Mouse (Mus musculus): ENCODE measurements around the gene Chst14. TPM values are rescaled to one million over a fixed set of nuclear protein-coding genes. Genes with fewer than 3 reads are reported as not detected.

The Chst14 gene
- polyA plus RNA-seq, 1 experiment from 2014 or later, result 21.0 TPM

DNA sequence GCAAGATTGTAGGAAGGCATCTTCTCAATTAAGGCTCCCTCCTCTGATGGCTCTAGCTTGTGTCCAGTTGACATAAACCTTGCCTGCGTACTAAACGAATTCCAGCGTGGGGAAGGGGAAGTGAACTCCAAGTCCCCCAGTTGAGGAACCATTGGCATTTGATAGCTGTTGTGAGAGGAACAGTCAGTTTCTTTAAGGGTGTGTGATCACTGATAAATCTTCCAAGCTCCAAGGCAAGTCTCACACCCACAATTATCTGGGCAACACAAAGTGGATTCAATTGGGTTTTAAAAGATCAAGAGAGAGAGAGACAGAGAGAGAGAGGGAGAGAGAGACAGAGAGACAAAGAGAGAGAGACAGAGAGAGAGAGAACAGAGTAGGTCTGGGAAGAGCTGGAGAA is 23.4 kb downstream of the Chst14 start:
- H3K4me1 ChIP-seq (replicated peaks), result no peaks in the 10 kb centered on the region
- no peak overlapping the region for H3K4me3 ChIP-seq (replicated peaks)
- H3K27me3 ChIP-seq (replicated peaks), result no peaks in the 10 kb centered on the region
- H3K27ac ChIP-seq, result no peak overlapping the region
- no peak for ATAC-seq
- H3K4me2 ChIP-seq (replicated peaks), result no peak overlapping the region
- H3K9me3 ChIP-seq, result no peaks in the 10 kb centered on the region
- H3K9ac ChIP-seq, result no peak overlapping the region
- WGBS, result 60% methylated on average over 3 of the region's 3 CpGs
- no peaks in the 10 kb centered on the region for H3K36me3 ChIP-seq

GRCm38 (mm10) chr2:118956497-118956896 is 30.2 kb downstream of the Chst14 start:
- Histone ChIP-seq H3K9me3 (no peaks in the 10 kb centered on the region), H3K27me3 (replicated peaks) (no peaks in the 10 kb centered on the region), H3K27ac (no peak overlapping the region), H3K4me3 (replicated peaks) (no peak overlapping the region), H3K9ac (no peak overlapping the region), H3K36me3 (no peaks in the 10 kb centered on the region), H3K4me1 (replicated peaks) (no peaks in the 10 kb centered on the region), H3K4me2 (replicated peaks) (no peak overlapping the region)
- 50% methylated on average over 5 of the region's 5 CpGs for WGBS
- ATAC-seq, result no peak

- H3K27ac ChIP-seq, result no peak overlapping the region
- H3K9ac ChIP-seq, result no peak overlapping the region
- H3K4me1 ChIP-seq (replicated peaks), result no peaks in the 10 kb centered on the region
- ATAC-seq, result no peak
- H3K4me3 ChIP-seq (replicated peaks), result no peak overlapping the region
- no peak overlapping the region for H3K4me2 ChIP-seq (replicated peaks)
- H3K9me3 ChIP-seq, result no peaks in the 10 kb centered on the region
- no peaks in the 10 kb centered on the region for H3K27me3 ChIP-seq (replicated peaks)
- H3K36me3 ChIP-seq, result no peaks in the 10 kb centered on the region
- 20% methylated on average over 2 of the region's 2 CpGs for WGBS
These were observed 33.3 kb downstream of the Chst14 start for GRCm38 (mm10) chr2:118959644-118960043.

GRCm38 (mm10) chr2:118960413-118960812 is 34.1 kb downstream of the Chst14 start:
- Histone ChIP-seq H3K36me3 (no peaks in the 10 kb centered on the region), H3K4me3 (replicated peaks) (no peak overlapping the region), H3K4me2 (replicated peaks) (no peak overlapping the region), H3K9me3 (no peaks in the 10 kb centered on the region), H3K4me1 (replicated peaks) (no peaks in the 10 kb centered on the region), H3K9ac (no peak overlapping the region), H3K27ac (no peak overlapping the region), H3K27me3 (replicated peaks) (no peaks in the 10 kb centered on the region)
- no peak for ATAC-seq
- WGBS, result 75% methylated on average over 2 of the region's 2 CpGs

GRCm38 (mm10) chr2:118961546-118961945 is 35.2 kb downstream of the Chst14 start:
- Histone ChIP-seq H3K9me3 (no peaks in the 10 kb centered on the region), H3K4me3 (replicated peaks) (no peak overlapping the region), H3K27ac (no peak overlapping the region), H3K27me3 (replicated peaks) (no peaks in the 10 kb centered on the region), H3K36me3 (no peaks in the 10 kb centered on the region), H3K9ac (no peak overlapping the region), H3K4me2 (replicated peaks) (no peak overlapping the region), H3K4me1 (replicated peaks) (no peaks in the 10 kb centered on the region)
- no peak for ATAC-seq
- 43% methylated on average over 2 of the region's 2 CpGs for WGBS

DNA sequence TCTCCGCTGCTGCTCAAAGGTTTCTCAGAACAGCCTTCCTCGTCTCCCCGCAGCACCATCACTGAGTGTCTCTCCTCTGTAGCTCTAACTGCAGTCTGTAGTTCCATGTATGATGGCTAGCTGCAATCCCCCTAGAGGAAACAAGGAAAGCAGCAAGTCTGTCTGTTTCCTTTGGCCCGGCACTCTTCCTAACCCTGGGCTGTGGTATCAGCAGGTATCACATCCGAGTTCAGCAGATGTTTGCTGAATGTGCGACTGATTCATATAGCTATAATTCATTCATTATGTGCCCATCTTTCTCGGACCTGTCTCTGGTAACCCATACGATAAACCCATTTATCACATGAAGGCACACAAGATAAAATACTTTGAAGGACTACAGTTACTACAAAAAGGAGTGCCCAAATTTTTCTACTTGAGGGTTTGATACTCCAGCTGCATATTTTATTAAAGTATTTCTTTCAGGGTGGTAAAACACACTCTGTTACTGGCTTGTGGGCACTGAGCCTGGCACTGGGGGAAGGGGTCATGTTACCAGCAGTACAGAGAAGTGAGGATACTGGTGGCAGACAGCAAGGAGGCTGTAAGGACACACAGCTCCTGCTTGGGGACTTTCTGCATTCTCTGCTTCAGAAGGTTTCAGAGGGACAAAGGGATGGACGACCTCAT is 36.8 kb downstream of the Chst14 start:
- no peak overlapping the region for H3K9ac ChIP-seq
- no peak for ATAC-seq
- no peak overlapping the region for H3K27ac ChIP-seq
- H3K36me3 ChIP-seq, result no peaks in the 10 kb centered on the region
- no peaks in the 10 kb centered on the region for H3K27me3 ChIP-seq (replicated peaks)
- H3K4me3 ChIP-seq (replicated peaks), result no peak overlapping the region
- WGBS, result 53% methylated on average over 9 of the region's 9 CpGs
- H3K4me1 ChIP-seq (replicated peaks), result no peaks in the 10 kb centered on the region
- no peaks in the 10 kb centered on the region for H3K9me3 ChIP-seq
- no peak overlapping the region for H3K4me2 ChIP-seq (replicated peaks)

DNA sequence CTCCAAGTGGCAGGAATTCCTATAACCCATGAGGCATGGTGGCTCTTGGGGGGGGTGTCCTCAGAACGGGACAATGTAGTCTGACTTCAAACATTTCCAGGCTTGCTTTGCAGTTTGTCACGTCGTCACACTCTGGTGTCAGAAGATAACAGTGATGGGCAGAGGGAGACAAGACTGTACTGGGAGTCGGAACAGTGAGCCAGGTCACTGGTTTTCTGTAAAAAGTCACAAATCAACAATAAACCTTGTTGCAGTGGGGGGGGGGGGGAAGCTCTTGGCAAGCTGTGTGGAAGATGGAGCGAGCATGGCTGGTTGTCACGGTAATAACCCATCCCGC is 37.3 kb downstream of the Chst14 start:
- WGBS, result 68% methylated on average over 7 of the region's 7 CpGs
- no peak; the same call in 1 of the 2 replicates for ATAC-seq

GRCm38 (mm10) chr2:118969585-118970147 is 43.4 kb downstream of the Chst14 start:
- H3K27ac ChIP-seq, result no peak overlapping the region
- WGBS, result 78% methylated on average over 11 of the region's 11 CpGs
- H3K9ac ChIP-seq, result no peak overlapping the region
- H3K36me3 ChIP-seq, result no peaks in the 10 kb centered on the region
- H3K4me3 ChIP-seq (replicated peaks), result no peak overlapping the region
- H3K4me2 ChIP-seq (replicated peaks), result no peak overlapping the region
- H3K27me3 ChIP-seq (replicated peaks), result peaks cover 6% of the 10 kb centered on the region; the same call in 1 of the 2 replicates
- H3K9me3 ChIP-seq, result no peaks in the 10 kb centered on the region
- ATAC-seq, result no peak
- no peaks in the 10 kb centered on the region for H3K4me1 ChIP-seq (replicated peaks)

More for the DNA sequence above, 37.3 kb downstream of the Chst14 start:
- H3K4me1 ChIP-seq (replicated peaks), result no peaks in the 10 kb centered on the region
- no peak overlapping the region for H3K4me2 ChIP-seq (replicated peaks)
- H3K9me3 ChIP-seq, result no peaks in the 10 kb centered on the region
- no peaks in the 10 kb centered on the region for H3K36me3 ChIP-seq
- no peak overlapping the region for H3K4me3 ChIP-seq (replicated peaks)
- no peak overlapping the region for H3K27ac ChIP-seq
- H3K27me3 ChIP-seq (replicated peaks), result no peaks in the 10 kb centered on the region
- no peak overlapping the region for H3K9ac ChIP-seq

- Histone ChIP-seq H3K36me3 (no peaks in the 10 kb centered on the region), H3K9ac (no peak overlapping the region), H3K27ac (no peak overlapping the region), H3K27me3 (replicated peaks) (peaks cover 18% of the 10 kb centered on the region; the same call in 1 of the 2 replicates), H3K4me1 (replicated peaks) (0 out of 2 replicates have a peak, but pooled peaks cover 9% of the 10 kb centered on the region), H3K4me3 (replicated peaks) (no peak overlapping the region), H3K9me3 (no peaks in the 10 kb centered on the region), H3K4me2 (replicated peaks) (no peak overlapping the region)
- 76% methylated on average over 5 of the region's 5 CpGs for WGBS
- ATAC-seq, result no peak
These were observed 45.8 kb downstream of the Chst14 start for GRCm38 (mm10) chr2:118972048-118972447.

DNA sequence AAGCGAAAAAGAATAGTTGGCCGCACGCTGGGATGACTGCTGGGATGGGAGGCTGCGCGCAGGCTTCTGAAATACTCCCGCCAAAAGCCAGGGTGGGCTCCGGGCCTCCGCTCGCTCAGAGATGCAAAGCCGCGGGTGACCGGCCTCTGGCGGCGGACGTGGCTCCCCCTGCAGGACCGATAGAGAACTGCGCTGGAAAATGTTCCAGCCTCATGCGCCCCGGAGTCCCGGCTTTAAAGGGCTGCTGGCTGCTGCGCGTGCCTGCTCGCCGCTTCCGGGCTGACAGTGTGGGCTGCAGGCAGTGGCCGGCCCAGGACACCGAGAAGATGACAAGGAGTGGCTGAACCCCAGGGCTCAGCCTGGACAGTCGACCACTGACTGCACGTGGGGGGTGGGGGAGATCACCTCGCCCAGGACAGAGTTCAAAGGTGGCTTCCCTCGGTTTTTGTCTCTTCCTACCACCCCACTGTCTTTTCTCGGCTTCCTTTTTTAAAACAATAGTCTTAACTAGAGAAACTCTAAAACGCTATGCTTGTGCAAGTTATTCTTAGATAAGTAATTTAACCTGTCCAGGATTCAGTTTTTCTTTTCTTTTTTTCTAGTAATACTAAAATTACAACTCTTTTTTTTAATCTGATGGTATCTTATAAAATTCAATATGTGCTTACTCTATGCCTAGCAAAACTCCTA is 46.5 kb downstream of the Chst14 start:
- ATAC-seq, result peak; percentile 84

GRCm38 (mm10) chr2:118975855-118976254 is 49.6 kb downstream of the Chst14 start:
- Histone ChIP-seq H3K4me2 (replicated peaks) (peak overlapping the region; percentile 97), H3K36me3 (no peaks in the 10 kb centered on the region), H3K9ac (peak overlapping the region; percentile 59), H3K4me3 (replicated peaks) (peak overlapping the region; percentile 64), H3K9me3 (no peaks in the 10 kb centered on the region), H3K27ac (no peak overlapping the region), H3K27me3 (replicated peaks) (peaks cover 24% of the 10 kb centered on the region; the same call in 1 of the 2 replicates), H3K4me1 (replicated peaks) (0 out of 2 replicates have a peak, but pooled peaks cover 9% of the 10 kb centered on the region)
- ATAC-seq, result peak; percentile 1; the same call in 1 of the 2 replicates
- 3% methylated on average over 15 of the region's 15 CpGs for WGBS

More for the DNA sequence above, 46.5 kb downstream of the Chst14 start:
- WGBS, result 2% methylated on average over 33 of the region's 33 CpGs
- H3K4me3 ChIP-seq (replicated peaks), result peak overlapping the region; percentile 39
- peaks cover 24% of the 10 kb centered on the region; the same call in 1 of the 2 replicates for H3K27me3 ChIP-seq (replicated peaks)
- H3K4me1 ChIP-seq (replicated peaks), result 0 out of 2 replicates have a peak, but pooled peaks cover 9% of the 10 kb centered on the region
- peak overlapping the region; percentile 51 for H3K9ac ChIP-seq
- no peak overlapping the region for H3K27ac ChIP-seq
- H3K9me3 ChIP-seq, result no peaks in the 10 kb centered on the region
- no peaks in the 10 kb centered on the region for H3K36me3 ChIP-seq
- peak overlapping the region; percentile 92 for H3K4me2 ChIP-seq (replicated peaks)

GRCm38 (mm10) chr2:118976282-118976929 is 50.1 kb downstream of the Chst14 start:
- Histone ChIP-seq H3K4me2 (replicated peaks) (peak overlapping the region; percentile 97), H3K36me3 (no peaks in the 10 kb centered on the region), H3K4me1 (replicated peaks) (0 out of 2 replicates have a peak, but pooled peaks cover 9% of the 10 kb centered on the region), H3K9me3 (no peaks in the 10 kb centered on the region), H3K9ac (peak overlapping the region; percentile 59), H3K27me3 (replicated peaks) (peaks cover 24% of the 10 kb centered on the region; the same call in 1 of the 2 replicates), H3K27ac (no peak overlapping the region; the same call in 1 of the 2 replicates), H3K4me3 (replicated peaks) (peak overlapping the region; percentile 64)
- ATAC-seq, result peak; percentile 88
- whole genome bisulfite sequencing, result 1% methylated on average over 57 of the region's 57 CpGs

Data from intestine, embryonic 15.5 days (tissue).